Mouse (Mus musculus): ENCODE results near the gene Polr2l.

The Polr2l gene

GRCm38 (mm10) chr7:141475011-141475804, at the start of gene Polr2l, which contains the start of gene Tspan4:
Gene Polr2l, minus strand, starts transcription at chr7:141475132.
Gene Tspan4, plus strand, starts transcription at chr7:141475240.
- in situ Hi-C loops (cut with MboI; ENCODE audit: unreplicated experiment in 2 of 2): loop anchor here (10.0 to 25.0 kb wide), 2 partner anchors 187 to 430 kb away; partner anchors contain the start of gene Muc6 (in 2 of the 2)

GRCm38 (mm10) chr7:141524271-141524670, 49.3 kb upstream of the Polr2l start:
- in situ Hi-C loops (cut with MboI; ENCODE audit: unreplicated experiment in 2 of 2): no loop called here

- in situ Hi-C loops (cut with MboI; ENCODE audit: unreplicated experiment in 2 of 2): no loop called here
Measured at GRCm38 (mm10) chr7:141523007-141523406, 48.1 kb upstream of the Polr2l start.

GRCm38 (mm10) chr7:141519795-141520194, 44.9 kb upstream of the Polr2l start:
- in situ Hi-C loops (cut with MboI; ENCODE audit: unreplicated experiment in 2 of 2): no loop called here

GRCm38 (mm10) chr7:141518926-141519325, 44.0 kb upstream of the Polr2l start:
- in situ Hi-C loops (cut with MboI; ENCODE audit: unreplicated experiment in 2 of 2): no loop called here

- in situ Hi-C loops (cut with MboI; ENCODE audit: unreplicated experiment in 2 of 2): no loop called here
Measured at GRCm38 (mm10) chr7:141518296-141518695, 43.4 kb upstream of the Polr2l start.

- in situ Hi-C loops (cut with MboI; ENCODE audit: unreplicated experiment in 2 of 2): no loop called here
Measured at GRCm38 (mm10) chr7:141517638-141518037, 42.7 kb upstream of the Polr2l start.

GRCm38 (mm10) chr7:141510681-141511191, 35.8 kb upstream of the Polr2l start:
- in situ Hi-C loops (cut with MboI; ENCODE audit: unreplicated experiment in 2 of 2): no loop called here

- in situ Hi-C loops (cut with MboI; ENCODE audit: unreplicated experiment in 2 of 2): no loop called here
Measured at GRCm38 (mm10) chr7:141510196-141510595, 35.3 kb upstream of the Polr2l start.

- in situ Hi-C loops (cut with MboI; ENCODE audit: unreplicated experiment in 2 of 2): no loop called here
Measured at GRCm38 (mm10) chr7:141508160-141508559, 33.2 kb upstream of the Polr2l start.

- in situ Hi-C loops (cut with MboI; ENCODE audit: unreplicated experiment in 2 of 2): no loop called here
Measured at GRCm38 (mm10) chr7:141506278-141506677, 31.3 kb upstream of the Polr2l start.

- in situ Hi-C loops (cut with MboI; ENCODE audit: unreplicated experiment in 2 of 2): no loop called here
Measured at GRCm38 (mm10) chr7:141502556-141502905, 27.6 kb upstream of the Polr2l start.

- in situ Hi-C loops (cut with MboI; ENCODE audit: unreplicated experiment in 2 of 2): no loop called here
Measured at GRCm38 (mm10) chr7:141501820-141502555, 27.1 kb upstream of the Polr2l start.

GRCm38 (mm10) chr7:141497600-141497999, 22.7 kb upstream of the Polr2l start:
- in situ Hi-C loops (cut with MboI; ENCODE audit: unreplicated experiment in 2 of 2): loop anchor here (25.0 kb wide), 1 partner anchor 165 kb away; the partner anchor contains the start of gene Muc6 (in 2 of the 2)

GRCm38 (mm10) chr7:141495940-141496339, 21.0 kb upstream of the Polr2l start:
- in situ Hi-C loops (cut with MboI; ENCODE audit: unreplicated experiment in 2 of 2): loop anchor here (25.0 kb wide), 1 partner anchor 166 kb away; the partner anchor contains the start of gene Muc6 (in 2 of the 2)

GRCm38 (mm10) chr7:141495379-141495778, 20.4 kb upstream of the Polr2l start:
- in situ Hi-C loops (cut with MboI; ENCODE audit: unreplicated experiment in 2 of 2): loop anchor here (25.0 kb wide), 1 partner anchor 167 kb away; the partner anchor contains the start of gene Muc6 (in 2 of the 2)

GRCm38 (mm10) chr7:141493729-141494128, 18.8 kb upstream of the Polr2l start:
- in situ Hi-C loops (cut with MboI; ENCODE audit: unreplicated experiment in 2 of 2): loop anchor here (25.0 kb wide), 1 partner anchor 169 kb away; the partner anchor contains the start of gene Muc6 (in 2 of the 2)

- in situ Hi-C loops (cut with MboI; ENCODE audit: unreplicated experiment in 2 of 2): loop anchor here (25.0 kb wide), 1 partner anchor 170 kb away; the partner anchor contains the start of gene Muc6 (in 2 of the 2)
Measured at GRCm38 (mm10) chr7:141492738-141493137, 17.8 kb upstream of the Polr2l start.

GRCm38 (mm10) chr7:141491151-141491550, 16.2 kb upstream of the Polr2l start:
- in situ Hi-C loops (cut with MboI; ENCODE audit: unreplicated experiment in 2 of 2): loop anchor here (25.0 kb wide), 1 partner anchor 171 kb away; the partner anchor contains the start of gene Muc6 (in 2 of the 2)

GRCm38 (mm10) chr7:141487141-141487540, 12.2 kb upstream of the Polr2l start:
- in situ Hi-C loops (cut with MboI; ENCODE audit: unreplicated experiment in 2 of 2): loop anchor here (5.0 to 25.0 kb wide), 3 partner anchors 40 to 418 kb away; partner anchors contain the start of gene Muc6 (in 2 of the 2)

GRCm38 (mm10) chr7:141486239-141486638, 11.3 kb upstream of the Polr2l start:
- in situ Hi-C loops (cut with MboI; ENCODE audit: unreplicated experiment in 2 of 2): loop anchor here (5.0 to 25.0 kb wide), 3 partner anchors 41 to 419 kb away; partner anchors contain the start of gene Muc6 (in 2 of the 2)
